Mouse (Mus musculus): Measurements from ENCODE around the gene Gabarap. TPM values are rescaled to one million over a fixed set of nuclear protein-coding genes. Genes with fewer than 3 reads are reported as not detected.

The Gabarap gene
- 515 and 536 TPM in 2 replicates for polyA plus RNA-seq (2015; fragmentation: Nextera tagmentation; extraction: Ambion mirVana)

GRCm38 (mm10) chr11:69990850-69991691 is at the start of gene Gabarap:
Gene Gabarap (plus strand): TSS chr11:69991143.
- Histone ChIP-seq H3K4me2 (ENCODE audit: low read depth, low read length) (peak within 1 kb of the TSS; percentile 66), H3K4me1 (replicated peaks; ENCODE audit: control insufficient read depth, insufficient read depth, low read length) (peaks cover 9% of the 10 kb centered on the region), H3K27ac (ENCODE audit: low read length) (peak within 1 kb of the TSS; percentile 98), H3K36me3 (ENCODE audit: control insufficient read depth, insufficient read depth, low read length) (peaks cover 47% of the 10 kb centered on the region), H3K9me3 (ENCODE audit: control insufficient read depth, low read length) (no peaks in the 10 kb centered on the region), H3K4me3 (ENCODE audit: low read length) (peak within 1 kb of the TSS; percentile 85), H3K27me3 (ENCODE audit: control insufficient read depth, insufficient read depth, low read depth, low read length) (no peaks in the 10 kb centered on the region), H3K9ac (ENCODE audit: low read length) (peak within 1 kb of the TSS; percentile 89)
- 0% methylated on average over 40 of the region's 40 CpGs for WGBS
- peak; percentile 80 for ATAC-seq (ENCODE audit: low read depth)

GRCm38 (mm10) chr11:69945216-69945615 is 45.7 kb upstream of the Gabarap start:
- 0 out of 2 replicates have a peak, but pooled peaks cover 2% of the 10 kb centered on the region for H3K36me3 ChIP-seq (ENCODE audit: control insufficient read depth, insufficient read depth, low read length)
- no peaks in the 10 kb centered on the region for H3K27me3 ChIP-seq (ENCODE audit: control insufficient read depth, insufficient read depth, low read depth, low read length)
- no peak for ATAC-seq (ENCODE audit: low read depth)
- peaks cover 19% of the 10 kb centered on the region for H3K4me1 ChIP-seq (replicated peaks; ENCODE audit: control insufficient read depth, insufficient read depth, low read length)
- H3K4me2 ChIP-seq (ENCODE audit: low read depth, low read length): no peak overlapping the region
- no peak overlapping the region for H3K4me3 ChIP-seq (ENCODE audit: low read length)
- WGBS: 68% methylated on average over 13 of the region's 13 CpGs
- H3K9ac ChIP-seq (ENCODE audit: low read length): no peak overlapping the region
- no peak overlapping the region for H3K27ac ChIP-seq (ENCODE audit: low read length)
- no peaks in the 10 kb centered on the region for H3K9me3 ChIP-seq (ENCODE audit: control insufficient read depth, low read length)

GRCm38 (mm10) chr11:69945997-69946891 is 44.7 kb upstream of the Gabarap start:
- Histone ChIP-seq H3K36me3 (ENCODE audit: control insufficient read depth, insufficient read depth, low read length) (0 out of 2 replicates have a peak, but pooled peaks cover 2% of the 10 kb centered on the region), H3K4me3 (ENCODE audit: low read length) (no peak overlapping the region), H3K4me2 (ENCODE audit: low read depth, low read length) (peak overlapping the region; percentile 80; the same call in 1 of the 2 replicates), H3K9me3 (ENCODE audit: control insufficient read depth, low read length) (no peaks in the 10 kb centered on the region), H3K27ac (ENCODE audit: low read length) (no peak overlapping the region), H3K9ac (ENCODE audit: low read length) (no peak overlapping the region), H3K27me3 (ENCODE audit: control insufficient read depth, insufficient read depth, low read depth, low read length) (no peaks in the 10 kb centered on the region), H3K4me1 (replicated peaks; ENCODE audit: control insufficient read depth, insufficient read depth, low read length) (peaks cover 19% of the 10 kb centered on the region)
- no peak for ATAC-seq (ENCODE audit: low read depth)
- WGBS: 84% methylated on average over 18 of the region's 18 CpGs

GRCm38 (mm10) chr11:69947337-69948065 is 43.4 kb upstream of the Gabarap start:
- Histone ChIP-seq H3K27ac (ENCODE audit: low read length) (peak overlapping the region; percentile 87), H3K9me3 (ENCODE audit: control insufficient read depth, low read length) (no peaks in the 10 kb centered on the region), H3K36me3 (ENCODE audit: control insufficient read depth, insufficient read depth, low read length) (0 out of 2 replicates have a peak, but pooled peaks cover 2% of the 10 kb centered on the region), H3K4me2 (ENCODE audit: low read depth, low read length) (peak overlapping the region; percentile 80), H3K9ac (ENCODE audit: low read length) (peak overlapping the region; percentile 66), H3K4me1 (replicated peaks; ENCODE audit: control insufficient read depth, insufficient read depth, low read length) (peaks cover 19% of the 10 kb centered on the region), H3K4me3 (ENCODE audit: low read length) (peak overlapping the region; percentile 61), H3K27me3 (ENCODE audit: control insufficient read depth, insufficient read depth, low read depth, low read length) (no peaks in the 10 kb centered on the region)
- WGBS: under 1% methylated on average over 29 of the region's 29 CpGs
- peak; percentile 59 for ATAC-seq (ENCODE audit: low read depth)

GRCm38 (mm10) chr11:69948066-69948762 is 42.7 kb upstream of the Gabarap start, which contains the start of gene Slc2a4:
Gene Slc2a4 (minus strand): TSS chr11:69948188.
- H3K9ac ChIP-seq (ENCODE audit: low read length): peak within 1 kb of the TSS; percentile 66
- WGBS: under 1% methylated on average over 34 of the region's 34 CpGs
- 0 out of 2 replicates have a peak, but pooled peaks cover 2% of the 10 kb centered on the region for H3K36me3 ChIP-seq (ENCODE audit: control insufficient read depth, insufficient read depth, low read length)

GRCm38 (mm10) chr11:69948763-69949150 is 42.2 kb upstream of the Gabarap start:
- Histone ChIP-seq H3K27me3 (ENCODE audit: control insufficient read depth, insufficient read depth, low read depth, low read length) (no peaks in the 10 kb centered on the region), H3K4me2 (ENCODE audit: low read depth, low read length) (peak overlapping the region; percentile 80), H3K36me3 (ENCODE audit: control insufficient read depth, insufficient read depth, low read length) (0 out of 2 replicates have a peak, but pooled peaks cover 2% of the 10 kb centered on the region), H3K9me3 (ENCODE audit: control insufficient read depth, low read length) (no peaks in the 10 kb centered on the region), H3K4me3 (ENCODE audit: low read length) (peak overlapping the region; percentile 61), H3K4me1 (replicated peaks; ENCODE audit: control insufficient read depth, insufficient read depth, low read length) (peaks cover 19% of the 10 kb centered on the region), H3K27ac (ENCODE audit: low read length) (peak overlapping the region; percentile 83), H3K9ac (ENCODE audit: low read length) (peak overlapping the region; percentile 66)
- under 1% methylated on average over 14 of the region's 14 CpGs for WGBS
- ATAC-seq (ENCODE audit: low read depth): peak; percentile 63

More at GRCm38 (mm10) chr11:69948066-69948762, 42.7 kb upstream of the Gabarap start, which contains the start of gene Slc2a4:
- Histone ChIP-seq H3K27ac (ENCODE audit: low read length) (peak within 1 kb of the TSS; percentile 87), H3K27me3 (ENCODE audit: control insufficient read depth, insufficient read depth, low read depth, low read length) (no peaks in the 10 kb centered on the region), H3K4me3 (ENCODE audit: low read length) (peak within 1 kb of the TSS; percentile 61), H3K4me2 (ENCODE audit: low read depth, low read length) (peak within 1 kb of the TSS; percentile 80), H3K4me1 (replicated peaks; ENCODE audit: control insufficient read depth, insufficient read depth, low read length) (peaks cover 19% of the 10 kb centered on the region), H3K9me3 (ENCODE audit: control insufficient read depth, low read length) (no peaks in the 10 kb centered on the region)
- peak; percentile 96 for ATAC-seq (ENCODE audit: low read depth)

- H3K4me2 ChIP-seq (ENCODE audit: low read depth, low read length): no peak overlapping the region
- H3K36me3 ChIP-seq (ENCODE audit: control insufficient read depth, insufficient read depth, low read length): no peaks in the 10 kb centered on the region
- 39% methylated on average over 4 of the region's 4 CpGs for WGBS
- H3K9me3 ChIP-seq (ENCODE audit: control insufficient read depth, low read length): no peaks in the 10 kb centered on the region
- no peak overlapping the region for H3K4me3 ChIP-seq (ENCODE audit: low read length)
- no peak for ATAC-seq (ENCODE audit: low read depth)
- H3K27me3 ChIP-seq (ENCODE audit: control insufficient read depth, insufficient read depth, low read depth, low read length): no peaks in the 10 kb centered on the region
- no peak overlapping the region for H3K9ac ChIP-seq (ENCODE audit: low read length)
- H3K27ac ChIP-seq (ENCODE audit: low read length): no peak overlapping the region
- peaks cover 19% of the 10 kb centered on the region for H3K4me1 ChIP-seq (replicated peaks; ENCODE audit: control insufficient read depth, insufficient read depth, low read length)
These were observed 40.0 kb upstream of the Gabarap start for GRCm38 (mm10) chr11:69950807-69951459.

GRCm38 (mm10) chr11:69952274-69952673 is 38.7 kb upstream of the Gabarap start:
- H3K9me3 ChIP-seq (ENCODE audit: control insufficient read depth, low read length): no peaks in the 10 kb centered on the region
- no peaks in the 10 kb centered on the region for H3K27me3 ChIP-seq (ENCODE audit: control insufficient read depth, insufficient read depth, low read depth, low read length)
- WGBS: 36% methylated on average over 1 of the region's 1 CpGs
- no peak overlapping the region for H3K27ac ChIP-seq (ENCODE audit: low read length)
- ATAC-seq (ENCODE audit: low read depth): no peak
- H3K9ac ChIP-seq (ENCODE audit: low read length): no peak overlapping the region
- peaks cover 16% of the 10 kb centered on the region for H3K4me1 ChIP-seq (replicated peaks; ENCODE audit: control insufficient read depth, insufficient read depth, low read length)
- no peak overlapping the region for H3K4me2 ChIP-seq (ENCODE audit: low read depth, low read length)
- H3K36me3 ChIP-seq (ENCODE audit: control insufficient read depth, insufficient read depth, low read length): no peaks in the 10 kb centered on the region
- H3K4me3 ChIP-seq (ENCODE audit: low read length): no peak overlapping the region

All from lung, embryonic 16.5 days (tissue).